Mouse (Mus musculus) liver, embryonic 14.5 days (tissue): ENCODE measurements around the gene 1700008O03Rik.

Experiments used
- CTCF ChIP-seq: IDR thresholded peaks from 2 replicates; pipeline ENCODE4 v1.5.1; 2016; ENCODE audit warnings: antibody characterized with exemption, low read depth, control low read depth
- EP300 ChIP-seq: IDR thresholded peaks from 2 replicates; pipeline ENCODE4 v1.6.1; 2016; ENCODE audit warnings: antibody characterized with exemption, low read depth

DNA sequence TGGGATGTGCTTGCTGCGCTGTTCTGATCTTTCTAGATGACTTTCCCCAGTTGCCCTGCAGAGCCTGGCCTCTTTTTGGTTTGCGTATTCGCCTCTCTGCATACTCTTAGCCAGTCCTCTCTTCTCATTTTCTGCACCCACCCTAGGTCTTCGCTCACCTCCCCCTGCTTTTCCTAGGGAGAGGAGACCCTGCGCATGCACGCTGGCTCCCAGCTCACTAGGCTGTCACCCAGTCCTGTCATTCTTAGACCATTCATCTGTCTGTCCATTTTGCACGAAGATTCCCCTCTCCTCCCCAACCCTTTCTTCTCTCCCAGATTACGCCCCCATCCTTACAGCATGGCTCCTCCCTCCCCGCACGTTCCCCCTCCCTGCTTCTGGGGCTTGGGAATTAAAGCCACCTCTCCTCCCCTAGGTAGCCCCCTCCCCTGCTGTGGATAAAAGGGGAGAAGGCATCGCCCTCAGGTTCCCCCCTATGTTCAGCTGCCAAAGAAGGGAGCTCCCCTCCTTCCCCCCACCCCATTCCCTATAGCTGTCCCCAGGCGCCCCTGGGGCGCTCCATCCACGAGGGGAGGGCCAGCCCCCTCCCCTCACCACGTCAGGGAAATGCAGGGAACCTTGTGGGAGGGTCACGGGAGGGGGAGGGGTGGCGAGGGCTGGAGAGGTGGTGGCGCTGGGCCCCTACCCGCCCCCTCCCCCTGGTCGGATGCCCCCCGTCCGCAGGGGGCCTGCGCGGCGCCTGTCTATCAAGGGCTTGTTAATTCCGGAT lies 26.6 kb downstream of the 1700008O03Rik start:
- TF ChIP-seq EP300 (no peak), CTCF (no peak)
